Mouse (Mus musculus) liver, embryonic 13.5 days (tissue): ENCODE measurements around the gene Gm11060. TPM values are rescaled to one million over a fixed set of nuclear protein-coding genes. Genes with fewer than 3 reads are reported as not detected.

Experiments used
- ATAC-seq: fragments of 200-750 bp; cut with Nextera tagmentation; 2 replicates; pipeline ENCODE4 v1.8.0; 2017; ENCODE audit warnings: low read depth, mild to moderate bottlenecking, moderate number of reproducible peaks, moderate library complexity
- DNase-seq: peaks from one replicate; pipeline ENCODE4 v3.0.0; 2022
- H3K27ac ChIP-seq: fragments of 300-500 bp; sonication (generic); 2 replicates; pipeline ENCODE4 v1.5.1; 2015; ENCODE audit warnings: moderate library complexity, mild to moderate bottlenecking, inconsistent platforms
- H3K27me3 ChIP-seq: fragments of 300-500 bp; sonication (generic); 2 replicates; pipeline ENCODE4 v1.6.1; 2015; ENCODE audit warnings: mild to moderate bottlenecking, inconsistent platforms
- H3K36me3 ChIP-seq: fragments of 300-500 bp; sonication (generic); 2 replicates; pipeline ENCODE4 v1.6.1; 2015; ENCODE audit warnings: mild to moderate bottlenecking, inconsistent platforms
- H3K4me1 ChIP-seq: fragments of 300-500 bp; sonication (generic); replicated peaks from 2 replicates; pipeline ENCODE4 v1.6.1; 2015; ENCODE audit warnings: inconsistent platforms
- H3K4me2 ChIP-seq: fragments of 300-500 bp; sonication (generic); 2 replicates; pipeline ENCODE4 v1.6.1; 2015; ENCODE audit warnings: inconsistent platforms, mild to moderate bottlenecking, moderate library complexity
- H3K4me3 ChIP-seq: fragments of 300-500 bp; sonication (generic); replicated peaks from 2 replicates; pipeline ENCODE4 v1.5.1; 2015; ENCODE audit warnings: mild to moderate bottlenecking, inconsistent platforms
- H3K9ac ChIP-seq: fragments of 300-500 bp; sonication (generic); 2 replicates; pipeline ENCODE4 v1.6.1; 2015; ENCODE audit warnings: mild to moderate bottlenecking, inconsistent platforms
- H3K9me3 ChIP-seq: fragments of 300-500 bp; sonication (generic); replicated peaks from 2 replicates; pipeline ENCODE4 v1.6.1; 2016; ENCODE audit warnings: inconsistent platforms
- WGBS: fragments of 180-500 bp; shearing (Covaris S2); methylation state at CpG from one replicate; pipeline ENCODE4 v1.1.7; 2015; ENCODE audit not compliant: insufficient replicate concordance; 5-methylcytosine and 5-hydroxymethylcytosine counted together
- polyA plus RNA-seq: library from polyadenylated mRNA; unstranded; fragments of >200 nt; fragmentation: Nextera tagmentation; extraction: Ambion mirVana; gene quantifications from 2 replicates; pipeline ENCODE4 v1.2.1, GENCODE M21; 2015

The Gm11060 gene
- polyA plus RNA-seq, 1 experiment from 2014 or later = not detected

DNA sequence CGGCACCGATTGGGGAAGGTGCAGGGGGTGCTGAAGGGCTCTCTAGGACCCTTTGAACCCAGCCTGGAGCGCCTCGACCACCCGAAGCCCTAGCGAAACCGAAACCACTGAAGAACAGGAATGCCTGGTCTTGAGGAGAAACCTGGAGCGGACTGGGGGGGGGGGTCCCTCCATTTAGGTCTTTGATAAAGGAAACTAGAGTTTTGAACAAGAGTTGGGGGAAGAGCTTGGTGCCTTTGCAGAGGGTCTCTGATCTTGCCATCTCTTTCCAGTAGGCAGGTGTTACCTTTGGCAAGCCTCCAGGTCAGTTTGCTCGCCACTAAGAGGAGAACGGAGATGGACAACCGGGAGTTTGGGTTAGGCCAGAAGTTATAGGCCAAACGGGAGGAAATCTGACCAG, 36.7 kb downstream of the Gm11060 start:
- Histone ChIP-seq H3K4me2 (peak overlapping the region; percentile 23; the same call in 1 of the 2 replicates), H3K9ac (no peak overlapping the region; the same call in 1 of the 2 replicates)
- no peak for DNase-seq

DNA sequence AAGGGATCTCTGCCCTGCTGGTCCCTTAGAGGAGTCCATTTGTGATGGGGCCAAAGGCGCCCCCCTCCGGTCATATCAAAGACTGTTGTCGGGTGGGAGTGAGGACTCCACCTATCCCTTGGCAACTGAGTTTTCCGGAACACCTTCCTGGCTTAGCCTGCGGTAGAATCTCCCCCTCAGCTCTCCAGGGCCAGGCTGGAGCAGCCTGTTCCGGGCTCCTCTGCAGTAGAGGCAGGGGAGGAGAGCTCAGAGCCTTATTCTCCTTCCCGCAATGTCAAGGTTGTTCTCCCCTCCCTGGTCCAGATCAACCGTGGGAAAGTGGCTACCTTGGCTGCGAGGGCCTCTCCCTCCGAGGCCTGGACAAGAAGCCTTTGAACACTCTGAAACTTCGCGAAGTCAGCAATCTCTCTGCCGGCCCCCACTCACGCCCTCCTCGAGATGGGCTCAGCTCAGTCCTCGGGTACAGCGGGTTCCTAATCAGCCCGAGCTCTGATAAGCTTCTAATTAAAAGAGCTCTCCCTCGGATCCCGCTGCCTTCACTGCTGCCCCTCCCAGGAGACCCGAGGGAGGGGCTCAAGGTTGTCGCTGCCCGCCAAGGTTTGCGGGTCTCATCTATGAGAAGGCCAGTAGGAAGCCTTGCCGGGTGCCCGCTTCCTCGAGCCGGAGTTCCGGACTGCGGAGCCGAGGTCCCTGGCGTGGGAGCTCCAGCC, 38.7 kb downstream of the Gm11060 start:
- Histone ChIP-seq H3K4me2 (peak overlapping the region; percentile 17; the same call in 1 of the 2 replicates), H3K4me3 (peak overlapping the region; percentile 16), H3K27ac (no peak overlapping the region), H3K36me3 (no peaks in the 10 kb centered on the region), H3K4me1 (peaks cover 13% of the 10 kb centered on the region; the same call in 1 of the 2 replicates), H3K9me3 (no peaks in the 10 kb centered on the region), H3K9ac (no peak overlapping the region), H3K27me3 (peaks cover 100% of the 10 kb centered on the region)
- ATAC-seq = no peak
- 1% methylated on average over 32 of the region's 32 CpGs for WGBS
- DNase-seq = no peak

More for the DNA sequence above, 36.7 kb downstream of the Gm11060 start:
- Histone ChIP-seq H3K27me3 (peaks cover 100% of the 10 kb centered on the region), H3K4me1 (peaks cover 13% of the 10 kb centered on the region; the same call in 1 of the 2 replicates), H3K27ac (no peak overlapping the region), H3K9me3 (no peaks in the 10 kb centered on the region), H3K36me3 (no peaks in the 10 kb centered on the region), H3K4me3 (peak overlapping the region; percentile 43)
- WGBS = 6% methylated on average over 12 of the region's 12 CpGs
- no peak for ATAC-seq

DNA sequence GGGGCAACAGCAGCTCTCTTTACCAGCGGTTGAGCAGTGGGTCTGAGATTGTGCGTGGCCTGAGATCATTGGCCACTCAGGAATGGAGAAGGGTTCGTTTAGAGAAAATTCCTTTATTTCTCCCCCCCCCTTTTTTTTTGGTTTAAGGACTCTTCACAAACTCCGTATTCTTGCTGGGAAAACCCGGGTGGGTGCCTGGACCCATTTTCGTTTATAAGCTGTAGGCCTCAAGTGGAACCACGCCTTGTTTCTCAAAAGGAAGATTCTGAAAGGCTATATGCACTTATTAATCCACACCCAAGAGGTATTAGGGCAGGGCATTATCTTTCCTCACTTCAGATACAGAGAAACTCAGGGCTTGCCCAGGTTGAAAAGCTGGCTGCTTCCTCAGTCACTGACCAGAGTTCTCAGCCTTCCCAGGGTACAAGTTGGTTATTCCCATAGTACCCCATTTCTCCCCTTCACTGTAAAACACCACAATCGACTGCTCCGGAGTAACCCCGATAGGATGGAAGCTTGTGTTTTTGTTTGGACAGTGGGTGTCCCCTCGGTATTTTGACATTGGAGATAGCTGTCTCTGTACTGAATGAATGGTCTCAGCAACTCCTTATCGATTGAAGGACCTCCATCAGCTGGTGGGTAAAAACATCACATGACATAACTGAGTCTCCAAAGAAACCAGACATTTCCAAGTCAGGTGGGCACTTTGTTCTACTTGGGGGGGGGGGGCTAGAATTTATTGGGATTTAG, 39.4 kb downstream of the Gm11060 start:
- 0 out of 2 replicates have a peak overlapping the region, but pooled peaks have one; percentile 16 for H3K4me3 ChIP-seq
- 6% methylated on average over 12 of the region's 12 CpGs for WGBS

DNA sequence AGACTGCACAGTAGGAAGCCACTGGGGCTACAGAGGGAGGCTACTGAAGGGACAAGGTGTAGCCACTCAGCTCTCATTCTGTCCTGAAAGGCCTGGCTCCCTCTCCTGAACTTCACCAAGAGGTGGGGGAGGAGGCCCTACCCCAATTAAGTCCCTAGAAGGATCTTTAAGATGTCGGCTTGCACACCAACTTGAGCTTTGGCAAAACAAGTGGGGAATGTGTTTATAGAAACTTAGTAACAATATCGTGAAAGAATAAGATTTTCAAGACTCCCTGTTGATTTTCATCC, 39.9 kb downstream of the Gm11060 start:
- no peak overlapping the region for H3K4me2 ChIP-seq

More for the DNA sequence above, 39.4 kb downstream of the Gm11060 start:
- no peak for DNase-seq
- ATAC-seq = no peak
- Histone ChIP-seq H3K9me3 (no peaks in the 10 kb centered on the region), H3K4me2 (peak overlapping the region; percentile 17; the same call in 1 of the 2 replicates), H3K4me1 (peaks cover 13% of the 10 kb centered on the region; the same call in 1 of the 2 replicates), H3K27me3 (peaks cover 100% of the 10 kb centered on the region), H3K36me3 (no peaks in the 10 kb centered on the region), H3K9ac (no peak overlapping the region), H3K27ac (no peak overlapping the region)

DNA sequence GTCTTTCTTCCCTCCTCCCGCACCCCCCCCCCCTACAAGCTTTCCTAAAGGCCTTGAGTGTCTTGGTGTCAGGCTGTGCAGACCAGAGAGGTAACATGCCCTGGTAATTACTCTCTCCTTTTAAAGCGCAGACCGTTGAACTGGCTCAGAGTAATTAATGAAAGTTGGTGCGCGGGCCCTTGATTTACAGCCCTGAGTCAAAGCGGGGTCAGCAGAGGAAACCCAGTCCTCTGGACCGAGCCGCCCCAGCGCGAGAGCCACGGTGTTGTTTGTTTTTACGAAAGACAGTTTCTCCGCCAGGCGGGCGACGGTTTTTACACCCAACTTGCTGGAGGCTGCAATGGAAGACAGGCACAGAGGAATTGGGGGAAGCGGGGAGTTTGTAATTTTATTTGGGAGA, 40.5 kb downstream of the Gm11060 start:
- no peak overlapping the region for H3K9ac ChIP-seq
- whole genome bisulfite sequencing = 5% methylated on average over 16 of the region's 17 CpGs
- H3K4me1 ChIP-seq = peaks cover 3% of the 10 kb centered on the region; the same call in 1 of the 2 replicates
- H3K27ac ChIP-seq = no peak overlapping the region
- DNase-seq = no peak
- no peak overlapping the region for H3K4me2 ChIP-seq
- ATAC-seq = no peak
- H3K4me3 ChIP-seq = no peak overlapping the region
- no peaks in the 10 kb centered on the region for H3K9me3 ChIP-seq
- H3K27me3 ChIP-seq = peaks cover 100% of the 10 kb centered on the region
- no peaks in the 10 kb centered on the region for H3K36me3 ChIP-seq

More for the DNA sequence above, 39.9 kb downstream of the Gm11060 start:
- WGBS = 12% methylated on average over 2 of the region's 2 CpGs
- peaks cover 8% of the 10 kb centered on the region; the same call in 1 of the 2 replicates for H3K4me1 ChIP-seq
- ATAC-seq (no peak), DNase-seq (no peak)
- H3K4me3 ChIP-seq = no peak overlapping the region
- no peak overlapping the region for H3K9ac ChIP-seq
- no peaks in the 10 kb centered on the region for H3K9me3 ChIP-seq
- H3K27ac ChIP-seq = no peak overlapping the region
- H3K36me3 ChIP-seq = no peaks in the 10 kb centered on the region
- H3K27me3 ChIP-seq = peaks cover 100% of the 10 kb centered on the region

DNA sequence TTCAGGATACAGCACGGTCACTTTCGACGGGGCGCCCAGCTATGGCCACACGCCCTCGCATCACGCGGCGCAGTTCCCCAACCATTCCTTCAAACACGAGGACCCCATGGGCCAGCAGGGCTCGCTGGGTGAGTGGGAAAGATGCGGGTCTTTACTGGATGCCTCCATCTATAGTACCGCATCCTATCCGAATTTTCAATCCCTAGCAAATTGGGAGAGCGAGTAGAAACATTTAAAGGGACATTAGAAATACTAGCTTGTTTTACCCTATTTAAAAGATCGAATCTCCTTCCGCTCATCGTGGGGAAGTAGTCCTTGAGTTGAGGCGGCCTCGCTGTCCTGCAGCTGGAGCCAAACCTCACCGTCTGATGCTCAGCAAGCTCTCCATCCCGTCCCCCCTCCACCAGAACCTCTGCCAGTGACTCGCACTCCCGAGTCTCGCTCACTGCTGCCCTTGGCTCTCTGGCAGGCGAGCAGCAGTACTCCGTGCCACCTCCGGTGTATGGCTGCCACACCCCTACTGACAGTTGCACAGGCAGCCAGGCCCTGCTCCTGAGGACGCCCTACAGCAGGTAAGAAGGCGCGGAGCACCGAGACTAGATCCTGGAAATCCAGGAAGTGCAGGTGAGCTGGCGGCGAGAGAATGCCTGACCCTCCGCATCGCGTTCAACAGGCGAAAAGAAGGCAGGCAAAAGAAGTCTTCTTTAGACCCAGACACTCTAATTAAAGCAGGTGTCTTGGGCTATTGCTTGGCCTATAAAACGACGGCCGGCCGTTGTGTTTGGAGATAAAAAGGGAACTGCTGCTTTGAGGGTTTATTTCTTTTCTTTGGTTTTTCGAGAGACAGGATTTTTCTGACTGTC, 41.3 kb downstream of the Gm11060 start:
- Histone ChIP-seq H3K4me1 (0 out of 2 replicates have a peak, but pooled peaks cover 3% of the 10 kb centered on the region), H3K4me3 (no peak overlapping the region), H3K9ac (no peak overlapping the region), H3K27ac (no peak overlapping the region), H3K9me3 (no peaks in the 10 kb centered on the region), H3K27me3 (peaks cover 93% of the 10 kb centered on the region), H3K36me3 (no peaks in the 10 kb centered on the region), H3K4me2 (no peak overlapping the region)
- 2% methylated on average over 43 of the region's 43 CpGs for WGBS
- ATAC-seq = no peak
- DNase-seq = no peak

DNA sequence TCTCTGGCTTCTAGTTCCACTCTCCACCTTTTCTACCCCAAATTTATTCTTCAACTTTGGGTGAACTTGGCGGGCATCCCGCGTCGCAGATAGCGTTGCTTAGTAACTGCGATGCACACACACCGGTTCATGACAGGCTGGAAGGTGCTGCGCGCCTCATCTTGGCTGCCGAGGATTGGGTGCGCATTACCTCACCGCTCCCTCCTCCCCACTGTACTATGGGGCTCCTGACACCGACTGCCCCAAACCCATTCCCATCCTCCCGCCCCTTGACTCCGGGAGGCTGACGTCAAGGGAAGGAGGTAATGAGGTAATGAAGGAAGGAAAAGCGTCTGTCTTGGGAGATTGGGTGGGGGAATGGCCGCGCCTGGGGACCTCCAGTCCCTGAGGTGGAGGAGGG, 42.5 kb downstream of the Gm11060 start:
- Histone ChIP-seq H3K9ac (no peak overlapping the region), H3K27ac (no peak overlapping the region), H3K27me3 (peaks cover 92% of the 10 kb centered on the region), H3K36me3 (no peaks in the 10 kb centered on the region), H3K4me3 (no peak overlapping the region), H3K9me3 (no peaks in the 10 kb centered on the region), H3K4me2 (no peak overlapping the region), H3K4me1 (0 out of 2 replicates have a peak, but pooled peaks cover 3% of the 10 kb centered on the region)
- 2% methylated on average over 19 of the region's 19 CpGs for WGBS
- no peak for DNase-seq
- ATAC-seq = no peak

DNA sequence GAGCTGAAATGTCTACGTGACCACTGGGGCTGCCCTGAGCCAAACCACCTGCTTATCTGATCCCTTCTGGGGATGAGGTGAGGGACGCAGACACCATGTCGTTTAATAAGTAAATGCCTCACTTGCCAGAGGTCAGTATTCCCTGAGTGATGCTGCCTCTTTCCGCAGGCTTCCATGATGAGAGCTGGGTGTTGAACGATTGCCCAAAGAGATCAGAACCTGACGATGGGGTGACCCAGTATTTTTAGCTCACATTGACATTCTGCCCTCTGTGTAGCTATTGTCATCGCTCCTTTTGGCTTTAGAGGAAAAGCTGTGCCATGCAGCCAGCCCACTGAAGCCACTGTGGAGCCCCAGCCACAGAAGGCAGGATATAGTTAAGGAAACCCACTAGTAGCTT, 47.7 kb downstream of the Gm11060 start:
- no peak overlapping the region for H3K4me2 ChIP-seq
- H3K9me3 ChIP-seq = no peaks in the 10 kb centered on the region
- no peak overlapping the region for H3K4me3 ChIP-seq
- H3K27ac ChIP-seq = no peak overlapping the region
- H3K4me1 ChIP-seq = no peaks in the 10 kb centered on the region
- WGBS = 42% methylated on average over 7 of the region's 7 CpGs
- ATAC-seq = no peak
- peaks cover 52% of the 10 kb centered on the region for H3K27me3 ChIP-seq
- H3K36me3 ChIP-seq = no peaks in the 10 kb centered on the region
- H3K9ac ChIP-seq = no peak overlapping the region
- DNase-seq = no peak

DNA sequence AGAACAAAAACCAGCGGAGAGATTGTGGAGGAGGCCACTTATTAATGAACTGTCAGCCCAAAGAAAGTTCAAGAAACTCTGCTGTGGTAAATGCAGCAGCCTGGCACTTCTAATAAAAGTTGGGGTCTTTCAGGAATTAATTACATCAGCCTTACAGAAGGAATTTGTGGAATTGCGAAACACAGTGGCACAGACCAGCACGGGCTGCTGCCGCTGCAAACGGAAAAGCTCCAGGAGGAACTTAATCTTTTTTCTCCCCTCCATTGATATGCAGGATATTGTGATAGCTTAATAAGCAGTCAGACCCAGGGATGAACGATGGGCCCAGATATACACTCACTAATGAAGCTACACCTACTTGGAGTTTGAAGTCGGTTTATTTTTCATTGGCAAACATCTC, 49.6 kb downstream of the Gm11060 start:
- Histone ChIP-seq H3K4me3 (no peak overlapping the region), H3K9ac (no peak overlapping the region), H3K4me2 (no peak overlapping the region), H3K36me3 (no peaks in the 10 kb centered on the region), H3K27me3 (peaks cover 33% of the 10 kb centered on the region), H3K4me1 (no peaks in the 10 kb centered on the region), H3K9me3 (no peaks in the 10 kb centered on the region), H3K27ac (no peak overlapping the region)
- 47% methylated on average over 7 of the region's 7 CpGs for WGBS
- no peak for ATAC-seq
- DNase-seq = no peak
